Comparison of ENCODE assay signal across 8 mouse cellular contexts in genomic region chr3:131214841-131215240, GRCm38 (mm10). TPM values are rescaled to one million over a fixed set of nuclear protein-coding genes. Genes with fewer than 3 reads are reported as not detected.
DNase-seq lines count a peak whose midpoint lies in the region; ATAC-seq and TF ChIP-seq lines count a peak whose summit lies in the region.

No protein-coding gene starts in this region.

- DNase-seq in forebrain, embryonic 11.5 days (ENCODE audit: low spot score) = peak; percentile 68
- peak; percentile 41 for DNase-seq in ovary, postnatal 14 days (ENCODE audit: low spot score)
- DNase-seq in ovary, postnatal 10 days (ENCODE audit: low spot score) = no peak
- DNase-seq in layer of hippocampus, postnatal 25 days (ENCODE audit: extremely low spot score in 1 of 2, low spot score in 1 of 2) = peak; percentile 25 to 65
- DNase-seq in spleen, postnatal 10 days (ENCODE audit: low spot score in 2 of 2) = peak; percentile 33 to 74
- DNase-seq in Muller cell, postnatal 12 days (ENCODE audit: inconsistent ontology term) = no peak

- H3K36me3 ChIP-seq in forebrain, embryonic 11.5 days (ENCODE audit: control insufficient read depth, insufficient read depth, low read length) = no peaks in the 10 kb centered on the region
- H3K36me3 ChIP-seq in forebrain, embryonic 13.5 days (ENCODE audit: poor library complexity, severe bottlenecking) = peaks cover 5% of the 10 kb centered on the region; the same call in 1 of the 2 replicates

- H3K4me2 ChIP-seq in forebrain, embryonic 11.5 days (ENCODE audit: low read depth, low read length, severe bottlenecking) = no peak overlapping the region
- H3K4me2 ChIP-seq in forebrain, embryonic 13.5 days = no peak overlapping the region

- H3K27me3 ChIP-seq in forebrain, embryonic 11.5 days (ENCODE audit: control insufficient read depth, insufficient read depth, low read length) = no peaks in the 10 kb centered on the region
- no peaks in the 10 kb centered on the region for H3K27me3 ChIP-seq in forebrain, embryonic 13.5 days

- no peak overlapping the region for H3K27ac ChIP-seq in forebrain, embryonic 11.5 days (ENCODE audit: low read depth, low read length)
- H3K27ac ChIP-seq in forebrain, embryonic 13.5 days = no peak overlapping the region
- no peak overlapping the region for H3K27ac ChIP-seq in bone marrow, adult 2 months (ENCODE audit: control insufficient read depth, insufficient read depth, low read depth, low read length, poor library complexity)

- no peak for ATAC-seq in forebrain, embryonic 11.5 days (replicated peaks; ENCODE audit: low FRiP score)
- no peak for ATAC-seq in forebrain, embryonic 13.5 days

- 73% methylated on average over 9 of the region's 9 CpGs for WGBS in forebrain, embryonic 11.5 days
- 65% methylated on average over 9 of the region's 9 CpGs for WGBS in forebrain, embryonic 13.5 days
- 45% methylated on average over 9 of the region's 9 CpGs for WGBS in bone marrow, adult 2 months

- TF ChIP-seq POLR2A in bone marrow, adult 2 months (IDR thresholded peaks at IDR 0.05; ENCODE audit: borderline replicate concordance, control insufficient read depth, low read depth, low read length) = no peak

- H3K4me1 ChIP-seq in forebrain, embryonic 11.5 days (replicated peaks; ENCODE audit: control insufficient read depth, insufficient read depth, low read length) = no peaks in the 10 kb centered on the region; the same call in 1 of the 2 replicates
- no peaks in the 10 kb centered on the region for H3K4me1 ChIP-seq in forebrain, embryonic 13.5 days
- no peaks in the 10 kb centered on the region for H3K4me1 ChIP-seq in bone marrow, adult 2 months (ENCODE audit: control insufficient read depth, insufficient read depth, low read length)

- H3K4me3 ChIP-seq in forebrain, embryonic 11.5 days (ENCODE audit: low read depth, low read length) = no peak overlapping the region
- no peak overlapping the region for H3K4me3 ChIP-seq in forebrain, embryonic 13.5 days
- H3K4me3 ChIP-seq in bone marrow, adult 2 months (replicated peaks; ENCODE audit: control insufficient read depth, low read depth, low read length) = no peak overlapping the region

- H3K9me3 ChIP-seq in forebrain, embryonic 11.5 days (ENCODE audit: control insufficient read depth, low read length) = no peaks in the 10 kb centered on the region
- no peaks in the 10 kb centered on the region for H3K9me3 ChIP-seq in forebrain, embryonic 13.5 days (replicated peaks)

- TF ChIP-seq CTCF in bone marrow, adult 2 months (IDR thresholded peaks at IDR 0.05; ENCODE audit: control insufficient read depth, insufficient read depth, low read length) = peak; percentile 69

- H3K9ac ChIP-seq in forebrain, embryonic 11.5 days (ENCODE audit: low read length) = no peak overlapping the region
- H3K9ac ChIP-seq in forebrain, embryonic 13.5 days = no peak overlapping the region

RNA-seq across cellular contexts. Expression of gene Hadh, which starts 57.1 kb away (rescaled TPM):
- polyA plus RNA-seq in forebrain, embryonic 11.5 days (2014; fragmentation: Nextera tagmentation; extraction: Ambion mirVana) = 74.1 and 75.7 TPM in 2 replicates
- polyA plus RNA-seq in forebrain, embryonic 13.5 days (2015; fragmentation: Nextera tagmentation; extraction: Ambion mirVana) = 37.2 and 40.9 TPM in 2 replicates
- polyA plus RNA-seq in bone marrow, adult 2 months (2011; ENCODE audit: insufficient read depth, insufficient read length, low replicate concordance, missing spikeins) = 13.9 and 22.7 TPM in 2 replicates
- 10 to 100 TPM; 23.1 to 24.6 TPM for total RNA-seq in layer of hippocampus, postnatal 25 days (2021)

Comparison
In these comparisons a context has a peak if more than half of its experiments do, and no peak if none do; other contexts are left out.
1. DNase-seq: peak in forebrain, embryonic 11.5 days (single experiment), ovary, postnatal 14 days (single experiment), layer of hippocampus, postnatal 25 days (2 of 2) and spleen, postnatal 10 days (2 of 2); none in ovary, postnatal 10 days (single experiment) and Muller cell, postnatal 12 days (single experiment).